Mouse (Mus musculus) gastrocnemius, postnatal 25 days (tissue): ENCODE measurements around the gene Gm10309. TPM values are rescaled to one million over a fixed set of nuclear protein-coding genes. Genes with fewer than 3 reads are reported as not detected.
"Not testable (repeated sequence)": the region's sequence is repeated elsewhere in the genome, so short reads cannot be mapped to it uniquely, and the experiment has no call there.

Experiments
- DNase-seq: peaks from one replicate; pipeline ENCODE4 v3.0.0; 2022
- total RNA-seq, 2 experiments: library from RNA; stranded (reverse); gene quantifications; 1 replicate in 1 of 2; 2 replicates in 1 of 2; pipeline ENCODE4 v1.2.3; 2021

Gene Gm10309
- total RNA-seq, 2 experiments from 2014 or later, result not detected

- DNase-seq, result no peak
These were observed 10.1 kb upstream of the Gm10309 start for GRCm38 (mm10) chr17:86514974-86515620.

- DNase-seq, result no peak
These were observed 4.8 kb upstream of the Gm10309 start for GRCm38 (mm10) chr17:86509871-86510270.

GRCm38 (mm10) chr17:86508212-86508490 lies 3.1 kb upstream of the Gm10309 start:
- DNase-seq, result no peak

GRCm38 (mm10) chr17:86507342-86508211 lies 2.5 kb upstream of the Gm10309 start:
- peak; percentile 61 for DNase-seq

GRCm38 (mm10) chr17:86506881-86507280 lies 1.8 kb upstream of the Gm10309 start:
- no peak for DNase-seq

GRCm38 (mm10) chr17:86503208-86503897 lies 1.7 kb downstream of the Gm10309 start:
- no peak for DNase-seq

- no peak for DNase-seq
These were observed 3.6 kb downstream of the Gm10309 start for GRCm38 (mm10) chr17:86501393-86501792.

- peak; percentile 63 for DNase-seq
These were observed 5.5 kb downstream of the Gm10309 start for GRCm38 (mm10) chr17:86499359-86500045.

GRCm38 (mm10) chr17:86497302-86497701 lies 7.7 kb downstream of the Gm10309 start:
- no peak for DNase-seq

- no peak for DNase-seq
These were observed 8.8 kb downstream of the Gm10309 start for GRCm38 (mm10) chr17:86496123-86496771.

GRCm38 (mm10) chr17:86494895-86495294 lies 10.1 kb downstream of the Gm10309 start:
- no peak for DNase-seq

- no peak for DNase-seq
These were observed 10.5 kb downstream of the Gm10309 start for GRCm38 (mm10) chr17:86494494-86494893.

GRCm38 (mm10) chr17:86493891-86494420 lies 11.1 kb downstream of the Gm10309 start:
- DNase-seq, result no peak

GRCm38 (mm10) chr17:86492376-86492775 lies 12.7 kb downstream of the Gm10309 start:
- no peak for DNase-seq

GRCm38 (mm10) chr17:86489827-86490226 lies 15.2 kb downstream of the Gm10309 start:
- DNase-seq, result no peak

- DNase-seq, result no peak
These were observed 17.6 kb downstream of the Gm10309 start for GRCm38 (mm10) chr17:86487450-86487849.

GRCm38 (mm10) chr17:86486657-86487056 lies 18.4 kb downstream of the Gm10309 start:
- no peak for DNase-seq

GRCm38 (mm10) chr17:86484087-86484737 lies 20.8 kb downstream of the Gm10309 start:
- DNase-seq, result peak; percentile 56

GRCm38 (mm10) chr17:86482675-86483074 lies 22.4 kb downstream of the Gm10309 start:
- no peak for DNase-seq

- DNase-seq, result no peak
These were observed 25.6 kb downstream of the Gm10309 start for GRCm38 (mm10) chr17:86479406-86479805.

GRCm38 (mm10) chr17:86477401-86477800 lies 27.6 kb downstream of the Gm10309 start:
- DNase-seq, result not testable (repeated sequence)
